Mouse (Mus musculus): ENCODE results near the gene Map10. TPM values are rescaled to one million over a fixed set of nuclear protein-coding genes. Genes with fewer than 3 reads are reported as not detected.

Gene Map10
- total RNA-seq, 2 experiments from 2014 or later: 0.57 to 1.2 TPM

DNA sequence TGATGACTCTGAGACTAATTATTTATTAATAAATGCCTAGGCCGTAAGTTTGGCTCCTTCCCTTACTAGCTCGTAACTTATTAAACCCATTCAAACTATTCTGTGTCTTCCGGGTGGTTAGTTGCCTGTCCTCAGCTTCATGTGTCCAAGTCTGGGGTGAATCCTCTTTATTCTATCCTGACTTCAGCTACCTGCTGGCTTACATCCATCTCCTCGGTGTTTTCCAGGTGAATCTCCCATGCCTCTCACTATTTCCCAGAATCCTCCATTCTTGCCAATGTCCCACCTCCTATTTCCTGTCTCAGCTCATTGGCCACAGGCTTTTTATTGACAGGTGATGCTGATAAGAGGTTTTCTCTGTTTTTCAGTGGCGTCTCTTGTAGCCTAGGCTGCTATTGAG, 39.6 kb downstream of the Map10 start:
- ATAC-seq (replicated peaks; ENCODE audit: poor library complexity, severe bottlenecking): no peak

DNA sequence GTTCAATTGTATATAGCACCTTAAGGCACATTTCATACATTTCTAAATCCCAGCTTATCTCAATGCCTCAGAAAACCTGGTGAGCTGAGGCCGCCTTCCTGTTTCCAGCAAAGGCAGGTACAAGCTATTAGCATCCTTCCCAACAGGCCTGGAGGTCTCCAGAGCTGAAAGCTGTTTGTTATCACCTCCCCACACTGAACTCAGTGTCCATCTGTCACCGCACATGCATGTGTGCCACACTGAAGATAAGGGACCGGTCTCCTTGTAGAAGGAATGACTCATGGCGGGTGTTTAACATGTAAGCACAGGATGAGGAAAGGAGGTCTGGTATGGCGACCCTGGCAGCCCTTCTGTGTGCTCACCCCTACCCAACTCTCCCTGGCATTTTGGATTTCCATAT, 41.9 kb downstream of the Map10 start:
- no peak for ATAC-seq (replicated peaks; ENCODE audit: poor library complexity, severe bottlenecking)

DNA sequence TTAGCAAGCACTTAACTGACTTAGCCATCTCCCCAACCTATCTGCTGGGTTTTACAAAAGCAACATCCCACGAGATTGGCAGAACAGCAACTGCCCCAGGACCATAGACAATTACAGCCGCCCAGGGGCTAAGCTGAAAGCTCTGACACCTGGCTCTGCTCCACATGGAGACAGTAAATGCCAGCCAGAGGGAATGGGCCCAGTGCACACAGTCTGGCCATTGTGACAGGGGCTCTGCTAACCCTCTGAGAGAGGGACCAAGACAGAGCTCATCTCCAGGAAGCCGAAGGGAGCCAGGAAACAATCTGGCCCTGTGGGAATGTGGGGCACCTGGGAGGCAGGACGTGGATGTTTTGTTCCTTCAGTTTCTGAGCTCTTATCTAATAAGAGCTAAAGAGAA, 46.6 kb downstream of the Map10 start:
- no peak for ATAC-seq (replicated peaks; ENCODE audit: poor library complexity, severe bottlenecking)

DNA sequence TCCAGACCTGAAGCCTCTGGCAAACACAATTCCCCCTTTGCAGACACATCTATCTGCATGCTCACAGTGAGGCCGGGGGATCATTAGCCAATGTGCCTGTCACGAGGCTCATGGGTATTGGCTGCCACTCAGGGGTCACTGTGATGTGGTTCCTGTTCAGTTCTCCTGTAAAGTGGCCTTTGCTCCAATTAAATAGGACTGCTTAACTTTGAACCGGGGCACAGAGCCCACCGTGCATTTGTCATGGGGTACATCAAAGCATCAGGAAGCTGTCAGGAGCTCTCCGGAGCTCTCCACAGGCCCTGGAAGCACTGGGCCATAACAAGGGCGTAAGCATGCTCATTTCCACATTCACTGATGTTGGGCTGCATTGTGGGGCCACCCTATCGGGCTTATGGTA, 47.0 kb downstream of the Map10 start:
- no peak for ATAC-seq (replicated peaks; ENCODE audit: poor library complexity, severe bottlenecking)

DNA sequence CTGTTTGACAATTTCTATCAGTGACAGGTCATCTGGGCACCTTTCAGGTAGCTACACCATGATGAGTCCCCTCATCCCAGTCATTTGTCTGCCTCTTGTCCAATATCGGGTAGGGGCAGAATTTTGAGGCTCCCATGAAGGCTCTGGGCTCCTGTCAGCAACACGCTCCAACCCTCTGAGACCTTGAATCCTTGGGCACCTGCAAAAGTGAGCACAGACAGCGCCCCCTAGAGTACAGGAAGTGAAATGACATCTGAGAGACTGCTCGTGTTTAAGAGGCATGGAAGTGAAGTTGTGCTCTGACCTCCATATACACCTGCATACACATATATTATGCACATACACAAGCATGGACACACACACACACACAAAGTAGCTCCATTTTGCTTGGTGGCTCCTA, 49.3 kb downstream of the Map10 start:
- no peak for ATAC-seq (replicated peaks; ENCODE audit: poor library complexity, severe bottlenecking)

DNA sequence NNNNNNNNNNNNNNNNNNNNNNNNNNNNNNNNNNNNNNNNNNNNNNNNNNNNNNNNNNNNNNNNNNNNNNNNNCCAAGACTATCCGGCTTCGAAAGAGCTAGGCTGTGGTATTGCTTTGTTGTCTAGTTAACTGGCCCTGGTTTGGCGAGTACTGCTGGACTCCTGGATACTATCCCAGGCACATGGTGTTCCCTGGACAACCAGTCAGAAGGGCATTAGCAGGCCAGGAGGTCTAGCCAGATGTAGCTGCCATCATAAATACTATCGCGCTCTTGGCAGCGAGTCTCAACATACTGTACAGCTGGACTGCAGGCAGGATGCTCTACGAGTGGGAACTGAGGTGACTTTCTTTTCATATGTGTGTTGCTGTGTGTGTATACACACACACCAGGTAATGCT, 53.1 kb downstream of the Map10 start:
- no peak for ATAC-seq (replicated peaks; ENCODE audit: poor library complexity, severe bottlenecking)

Other genes with a start within 250 kb of the Map10 start
- 1.0 and 1.4 TPM in 2 replicates for gene Sipa1l2, start 100.0 kb upstream of the Map10 start, total RNA-seq (2014; fragmentation: Nextera tagmentation)
- gene Sipa1l2, start 100.0 kb upstream of the Map10 start, total RNA-seq (2017): 1.9 and 2.4 TPM in 2 replicates
- 41.3 and 44.3 TPM in 2 replicates for gene Ntpcr, start 60.1 kb downstream of the Map10 start, total RNA-seq (2014; fragmentation: Nextera tagmentation)
- 41.6 and 43.7 TPM in 2 replicates for gene Ntpcr, start 60.1 kb downstream of the Map10 start, total RNA-seq (2017)
- not detected in 2 replicates for gene Pcnx2, start 228.5 kb downstream of the Map10 start, total RNA-seq (2014; fragmentation: Nextera tagmentation)
- not detected in 2 replicates for gene Pcnx2, start 228.5 kb downstream of the Map10 start, total RNA-seq (2017)
- not detected in 2 replicates for gene Map3k21, start 240.6 kb downstream of the Map10 start, total RNA-seq (2014; fragmentation: Nextera tagmentation)
- gene Map3k21, start 240.6 kb downstream of the Map10 start, total RNA-seq (2017): not detected in 2 replicates